Comparison of ENCODE assay signal across 20 mouse cellular contexts in genomic region chr4:98020836-98021235, GRCm38 (mm10).
DNase-seq lines count a peak whose midpoint lies in the region; ATAC-seq and TF ChIP-seq lines count a peak whose summit lies in the region.
"Had no signal": no experiment of that assay in that cellular context is flagged by ENCODE, and none has a peak within 500 bp of the region (broad histone marks: within the 10 kb centered on the region; RNA-seq: fewer than 3 reads in every experiment).

No protein-coding gene starts in this region.

- peak overlapping the region; percentile 15; the same call in 1 of the 2 replicates for H3K27ac ChIP-seq in thymus, adult 2 months (ENCODE audit: control insufficient read depth, insufficient read depth, low read length)
- H3K27ac ChIP-seq: hindbrain, embryonic 12.5 days; limb, embryonic 13.5 days; liver, embryonic 14.5 days; lung, embryonic 15.5 days; macrophage; midbrain, embryonic 13.5 days had no signal

- no peaks in the 10 kb centered on the region for H3K36me3 ChIP-seq in thymus, adult 2 months (ENCODE audit: control insufficient read depth, insufficient read depth, low read length)
- H3K36me3 ChIP-seq in megakaryocyte, embryonic 14.5 days (replicated peaks; ENCODE audit: low read length): no peaks in the 10 kb centered on the region

- H3K9me3 ChIP-seq in megakaryocyte, embryonic 14.5 days: no peaks in the 10 kb centered on the region
- H3K9me3 ChIP-seq: hindbrain, embryonic 12.5 days; limb, embryonic 13.5 days; lung, embryonic 15.5 days; midbrain, embryonic 13.5 days had no signal

- ATAC-seq in activated CD4-positive, CD25-positive, alpha-beta regulatory T cell, adult 4 months: peak; percentile 57
- ATAC-seq: forebrain, embryonic 16.5 days; intestine, embryonic 16.5 days; midbrain, embryonic 13.5 days; Patski had no signal

- DNase-seq in thymus, adult 2 months: no peak
- no peak for DNase-seq in thymus, adult 18-20 months
- DNase-seq in urinary bladder, adult 2 months (ENCODE audit: low spot score): no peak
- DNase-seq in ovary, adult 18-20 months (ENCODE audit: low spot score): no peak
- no peak for DNase-seq in urinary bladder, postnatal 10 days (ENCODE audit: low spot score)
- DNase-seq: adrenal gland, postnatal 14 days; cerebellum, adult 9-11 months; gastrocnemius, postnatal 25 days; right cerebral cortex, postnatal 25 days had no signal

- H3K4me1 ChIP-seq in thymus, adult 2 months (replicated peaks; ENCODE audit: control insufficient read depth, insufficient read depth, low read length): peaks cover 6% of the 10 kb centered on the region
- peaks cover 6% of the 10 kb centered on the region for H3K4me1 ChIP-seq in megakaryocyte, embryonic 14.5 days
- H3K4me1 ChIP-seq: lung, embryonic 15.5 days had no signal

- H3K27me3 ChIP-seq in thymus, adult 2 months (ENCODE audit: control insufficient read depth, insufficient read depth, low read length): no peaks in the 10 kb centered on the region
- peaks cover 3% of the 10 kb centered on the region for H3K27me3 ChIP-seq in megakaryocyte, embryonic 14.5 days (replicated peaks)
- H3K27me3 ChIP-seq: hindbrain, embryonic 12.5 days; limb, embryonic 13.5 days; lung, embryonic 15.5 days; midbrain, embryonic 13.5 days; Patski had no signal

- no peak overlapping the region for H3K4me3 ChIP-seq in thymus, adult 2 months (ENCODE audit: control insufficient read depth, insufficient read depth, low read length)
- peak overlapping the region; percentile 74 for H3K4me3 ChIP-seq in megakaryocyte, embryonic 14.5 days (replicated peaks)
- H3K4me3 ChIP-seq: hindbrain, embryonic 12.5 days; limb, embryonic 13.5 days; lung, embryonic 15.5 days; midbrain, embryonic 13.5 days had no signal

- no peak for TF ChIP-seq CTCF in thymus, adult 2 months (IDR thresholded peaks at IDR 0.05; ENCODE audit: borderline replicate concordance, control insufficient read depth, extremely low read depth, insufficient read depth, low read length, poor library complexity)

- no peak for TF ChIP-seq POLR2A in thymus, adult 2 months (IDR thresholded peaks at IDR 0.05; ENCODE audit: control insufficient read depth, extremely low read depth, insufficient read depth, low read length, poor library complexity)

- WGBS in thymus, adult 2 months: 34% methylated on average over 7 of the region's 7 CpGs
